11 mouse cellular contexts compared by ENCODE assay signal in the genomic region with DNA sequence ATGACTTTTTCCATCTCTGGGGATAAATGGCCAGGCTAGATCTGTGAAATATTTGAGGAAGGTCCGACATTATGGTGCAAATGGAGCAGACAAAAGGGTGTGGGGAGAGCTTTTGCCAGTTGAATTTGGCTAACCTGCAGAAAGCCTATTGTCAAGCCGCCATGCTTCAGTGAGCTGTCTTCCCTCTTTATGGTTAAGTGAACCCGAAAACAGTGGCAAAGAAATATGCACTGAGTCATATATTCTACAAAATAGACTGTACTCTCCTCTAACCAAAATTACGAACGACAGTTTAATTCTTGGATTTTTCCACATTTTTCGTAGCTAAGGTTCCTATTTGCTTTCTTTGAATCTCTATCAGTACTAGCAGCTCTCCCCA.
A peak's percentile ranks its signal among the peaks of the same experiment; 100 is the strongest.
DNase-seq lines count a peak whose midpoint lies in the region; ATAC-seq lines count a peak whose summit lies in the region.
"Had no signal": no experiment of that assay in that cellular context is flagged by ENCODE, and none has a peak within 500 bp of the region (broad histone marks: within the 10 kb centered on the region; RNA-seq: fewer than 3 reads in every experiment).

No protein-coding gene starts in this region.

- ATAC-seq in midbrain, embryonic 14.5 days (ENCODE audit: low FRiP score, low TSS enrichment), result no peak
- no peak for ATAC-seq in midbrain, embryonic 13.5 days
- peak; percentile 60 for ATAC-seq in forebrain, embryonic 14.5 days
- ATAC-seq in hindbrain, embryonic 15.5 days (ENCODE audit: low FRiP score, low read depth), result no peak

- no peak overlapping the region for H3K4me3 ChIP-seq in midbrain, embryonic 14.5 days (replicated peaks; ENCODE audit: low read depth, low read length)
- no peak overlapping the region for H3K4me3 ChIP-seq in midbrain, embryonic 13.5 days (replicated peaks)
- H3K4me3 ChIP-seq in forebrain, embryonic 14.5 days (ENCODE audit: low read depth, low read length), result peak overlapping the region; percentile 30
- no peak overlapping the region for H3K4me3 ChIP-seq in hindbrain, embryonic 15.5 days
- H3K4me3 ChIP-seq: limb, embryonic 15.5 days had no signal

- H3K27ac ChIP-seq in midbrain, embryonic 14.5 days (replicated peaks; ENCODE audit: low read depth, low read length), result no peak overlapping the region
- H3K27ac ChIP-seq in midbrain, embryonic 13.5 days, result no peak overlapping the region
- H3K27ac ChIP-seq in forebrain, embryonic 14.5 days (ENCODE audit: low read depth, low read length), result peak overlapping the region; percentile 82
- H3K27ac ChIP-seq in hindbrain, embryonic 15.5 days (replicated peaks), result no peak overlapping the region
- H3K27ac ChIP-seq: limb, embryonic 15.5 days had no signal

- no peaks in the 10 kb centered on the region for H3K27me3 ChIP-seq in midbrain, embryonic 14.5 days (ENCODE audit: control insufficient read depth, insufficient read depth, low read length)
- H3K27me3 ChIP-seq in midbrain, embryonic 13.5 days, result no peaks in the 10 kb centered on the region
- no peaks in the 10 kb centered on the region for H3K27me3 ChIP-seq in forebrain, embryonic 14.5 days (replicated peaks; ENCODE audit: control insufficient read depth, insufficient read depth, low read length)
- H3K27me3 ChIP-seq in hindbrain, embryonic 15.5 days, result no peaks in the 10 kb centered on the region
- H3K27me3 ChIP-seq: limb, embryonic 15.5 days had no signal

- no peaks in the 10 kb centered on the region for H3K36me3 ChIP-seq in midbrain, embryonic 14.5 days (ENCODE audit: control insufficient read depth, insufficient read depth, low read length)
- no peaks in the 10 kb centered on the region for H3K36me3 ChIP-seq in midbrain, embryonic 13.5 days
- H3K36me3 ChIP-seq in forebrain, embryonic 14.5 days (ENCODE audit: control insufficient read depth, insufficient read depth, low read length), result no peaks in the 10 kb centered on the region
- H3K36me3 ChIP-seq in hindbrain, embryonic 15.5 days, result no peaks in the 10 kb centered on the region
- H3K36me3 ChIP-seq: limb, embryonic 15.5 days had no signal

- peak; percentile 37 for DNase-seq in midbrain, embryonic 14.5 days
- peak; percentile 48 for DNase-seq in embryo, embryonic 10.5 days (ENCODE audit: low spot score)
- peak; percentile 75 for DNase-seq in forebrain, embryonic 14.5 days (ENCODE audit: low spot score)
- DNase-seq in kidney, adult 18-20 months, result no peak
- DNase-seq in frontal cortex, postnatal 25 days (ENCODE audit: low spot score in 2 of 2), result no peak
- DNase-seq: kidney, adult 8-10 months; lung, postnatal 14 days; thymus, postnatal 14 days had no signal

- WGBS in midbrain, embryonic 14.5 days, result 31% methylated on average over 6 of the region's 6 CpGs
- 39% methylated on average over 6 of the region's 6 CpGs for WGBS in midbrain, embryonic 13.5 days
- 13% methylated on average over 6 of the region's 6 CpGs for WGBS in forebrain, embryonic 14.5 days
- WGBS in hindbrain, embryonic 15.5 days, result 34% methylated on average over 6 of the region's 6 CpGs

- H3K9me3 ChIP-seq in midbrain, embryonic 14.5 days (ENCODE audit: control insufficient read depth, low read length), result no peaks in the 10 kb centered on the region
- H3K9me3 ChIP-seq in midbrain, embryonic 13.5 days, result no peaks in the 10 kb centered on the region
- H3K9me3 ChIP-seq in forebrain, embryonic 14.5 days (replicated peaks; ENCODE audit: control insufficient read depth, low read length), result no peaks in the 10 kb centered on the region
- no peaks in the 10 kb centered on the region for H3K9me3 ChIP-seq in hindbrain, embryonic 15.5 days
- H3K9me3 ChIP-seq: limb, embryonic 15.5 days had no signal

- 0 out of 2 replicates have a peak overlapping the region, but pooled peaks have one; percentile 15 for H3K4me2 ChIP-seq in midbrain, embryonic 14.5 days (ENCODE audit: low read length)
- no peak overlapping the region for H3K4me2 ChIP-seq in midbrain, embryonic 13.5 days (replicated peaks)
- H3K4me2 ChIP-seq in forebrain, embryonic 14.5 days (ENCODE audit: low read length), result peak overlapping the region; percentile 40; the same call in 1 of the 2 replicates
- 0 out of 2 replicates have a peak overlapping the region, but pooled peaks have one; percentile 7 for H3K4me2 ChIP-seq in hindbrain, embryonic 15.5 days
- H3K4me2 ChIP-seq: limb, embryonic 15.5 days had no signal

- no peak overlapping the region for H3K9ac ChIP-seq in midbrain, embryonic 14.5 days (replicated peaks; ENCODE audit: low read length)
- H3K9ac ChIP-seq in midbrain, embryonic 13.5 days (replicated peaks), result no peak overlapping the region
- peak overlapping the region; percentile 36; the same call in 1 of the 2 replicates for H3K9ac ChIP-seq in forebrain, embryonic 14.5 days (ENCODE audit: low read length)
- H3K9ac ChIP-seq in hindbrain, embryonic 15.5 days, result no peak overlapping the region
- H3K9ac ChIP-seq: limb, embryonic 15.5 days had no signal

- H3K4me1 ChIP-seq in midbrain, embryonic 14.5 days (ENCODE audit: control insufficient read depth, insufficient read depth, low read length), result no peaks in the 10 kb centered on the region
- no peaks in the 10 kb centered on the region for H3K4me1 ChIP-seq in midbrain, embryonic 13.5 days (replicated peaks)
- H3K4me1 ChIP-seq in forebrain, embryonic 14.5 days (ENCODE audit: control insufficient read depth, insufficient read depth, low read length), result peaks cover 10% of the 10 kb centered on the region; the same call in 1 of the 2 replicates
- H3K4me1 ChIP-seq in hindbrain, embryonic 15.5 days (replicated peaks), result peaks cover 5% of the 10 kb centered on the region; the same call in 1 of the 2 replicates
- H3K4me1 ChIP-seq: limb, embryonic 15.5 days had no signal

Comparison
In these comparisons a context has a peak if more than half of its experiments do, and no peak if none do; other contexts are left out.
1. DNase-seq: peak in midbrain, embryonic 14.5 days (single experiment), embryo, embryonic 10.5 days (single experiment) and forebrain, embryonic 14.5 days (single experiment); none in kidney, adult 18-20 months (single experiment) and frontal cortex, postnatal 25 days (0 of 2).